Mouse (Mus musculus) duodenum, adult 2 months (tissue): ENCODE results near the gene Mllt6. TPM values are rescaled to one million over a fixed set of nuclear protein-coding genes. Genes with fewer than 3 reads are reported as not detected.

Source experiments
- polyA plus RNA-seq: library from polyadenylated mRNA; depleted of rRNA; stranded (reverse); fragments of >200 nt; gene quantifications from 2 replicates; pipeline ENCODE4 v1.2.3, GENCODE M21; 2012; ENCODE audit warnings: low replicate concordance; rRNA removed

The Mllt6 gene
- polyA plus RNA-seq: 30.5 and 37.1 TPM in 2 replicates

GRCm38 (mm10) chr11:97662893-97663527 lies at the start of gene Mllt6:
Gene Mllt6 (plus strand): TSS chr11:97663414.

GRCm38 (mm10) chr11:97629576-97629975 lies 33.6 kb upstream of the Mllt6 start, which contains the start of gene Epop:
Gene Epop (minus strand): TSS chr11:97629702.

GRCm38 (mm10) chr11:97685613-97686321 lies 22.6 kb downstream of the Mllt6 start, which contains the start of gene Cisd3:
Gene Cisd3 (plus strand): TSS chr11:97685826.

GRCm38 (mm10) chr11:97700003-97700745 lies 37.0 kb downstream of the Mllt6 start, which contains the start of gene Pcgf2:
Gene Pcgf2 (minus strand): TSS chr11:97700497.

GRCm38 (mm10) chr11:97703039-97703826 lies 40.0 kb downstream of the Mllt6 start, which contains the start of gene Psmb3:
Gene Psmb3 (plus strand): TSS chr11:97703399.

Other genes starting within 250 kb of the Mllt6 start
- 11.6 and 19.6 TPM in 2 replicates for gene Arhgap23, start 247.9 kb upstream of the Mllt6 start, polyA plus RNA-seq
- gene 4933428G20Rik, start 163.1 kb upstream of the Mllt6 start, polyA plus RNA-seq: not detected in 2 replicates
- gene Srcin1, start 87.2 kb upstream of the Mllt6 start, polyA plus RNA-seq: 0.27 and 0.47 TPM in 2 replicates
- 2.8 and 5.8 TPM in 2 replicates for gene Epop, start 33.7 kb upstream of the Mllt6 start, polyA plus RNA-seq
- 146 and 295 TPM in 2 replicates for gene Cisd3, start 22.4 kb downstream of the Mllt6 start, polyA plus RNA-seq
- 65.1 and 93.8 TPM in 2 replicates for gene Pcgf2, start 37.1 kb downstream of the Mllt6 start, polyA plus RNA-seq
- 201 and 322 TPM in 2 replicates for gene Psmb3, start 40.0 kb downstream of the Mllt6 start, polyA plus RNA-seq
- gene Pip4k2b, start 81.3 kb downstream of the Mllt6 start, polyA plus RNA-seq: 2.2 and 3.1 TPM in 2 replicates
- gene Cwc25, start 103.1 kb downstream of the Mllt6 start, polyA plus RNA-seq: 1.7 and 2.5 TPM in 2 replicates
- not detected in 2 replicates for gene 1700001P01Rik, start 112.5 kb downstream of the Mllt6 start, polyA plus RNA-seq
- 12.8 and 18.3 TPM in 2 replicates for gene Rpl23, start 119.0 kb downstream of the Mllt6 start, polyA plus RNA-seq
- gene Lasp1, start 135.6 kb downstream of the Mllt6 start, polyA plus RNA-seq: 227 and 325 TPM in 2 replicates
- gene B230217C12Rik, start 177.4 kb downstream of the Mllt6 start, polyA plus RNA-seq: 0.51 and 0.75 TPM in 2 replicates
- gene Fbxo47, start 220.7 kb downstream of the Mllt6 start, polyA plus RNA-seq: not detected in 2 replicates